Mouse (Mus musculus) liver, embryonic 12.5 days (tissue): ENCODE measurements around the gene Pbx1. TPM values are rescaled to one million over a fixed set of nuclear protein-coding genes. Genes with fewer than 3 reads are reported as not detected.

Experiments
- ATAC-seq: fragments of 200-750 bp; cut with Nextera tagmentation; 2 replicates; pipeline ENCODE4 v1.8.0; 2017; ENCODE audit warnings: moderate number of reproducible peaks, mild to moderate bottlenecking, moderate library complexity
- H3K27ac ChIP-seq: fragments of 300-500 bp; sonication (generic); 2 replicates; pipeline ENCODE4 v1.5.1; 2016; ENCODE audit warnings: mild to moderate bottlenecking
- H3K27me3 ChIP-seq: fragments of 300-500 bp; sonication (generic); replicated peaks from 2 replicates; pipeline ENCODE4 v1.6.1; 2016; ENCODE audit warnings: mild to moderate bottlenecking, moderate library complexity
- H3K36me3 ChIP-seq: fragments of 300-500 bp; sonication (generic); 2 replicates; pipeline ENCODE4 v1.6.1; 2016; ENCODE audit warnings: mild to moderate bottlenecking, moderate library complexity
- H3K4me1 ChIP-seq: fragments of 300-500 bp; sonication (generic); 2 replicates; pipeline ENCODE4 v1.6.1; 2016
- H3K4me2 ChIP-seq: fragments of 300-500 bp; sonication (generic); 2 replicates; pipeline ENCODE4 v1.6.1; 2016; ENCODE audit warnings: mild to moderate bottlenecking, moderate library complexity
- H3K4me3 ChIP-seq: fragments of 300-500 bp; sonication (generic); 2 replicates; pipeline ENCODE4 v1.5.1; 2016; ENCODE audit warnings: mild to moderate bottlenecking, moderate library complexity
- H3K9ac ChIP-seq: fragments of 300-500 bp; sonication (generic); 2 replicates; pipeline ENCODE4 v1.6.1; 2016; ENCODE audit warnings: mild to moderate bottlenecking, moderate library complexity
- H3K9me3 ChIP-seq: fragments of 300-500 bp; sonication (generic); replicated peaks from 2 replicates; pipeline ENCODE4 v1.6.1; 2016; ENCODE audit warnings: mild to moderate bottlenecking, moderate library complexity
- WGBS: fragments of 180-500 bp; shearing (Covaris S2); methylation state at CpG from one replicate; pipeline ENCODE4 v1.1.7; 2016; ENCODE audit not compliant: insufficient replicate concordance; 5-methylcytosine and 5-hydroxymethylcytosine counted together
- polyA plus RNA-seq: library from polyadenylated mRNA; unstranded; fragments of >200 nt; fragmentation: Nextera tagmentation; extraction: Ambion mirVana; gene quantifications from 2 replicates; pipeline ENCODE4 v1.2.1, GENCODE M21; 2016

Gene Pbx1
- polyA plus RNA-seq, 1 experiment from 2014 or later: 6.8 TPM

DNA sequence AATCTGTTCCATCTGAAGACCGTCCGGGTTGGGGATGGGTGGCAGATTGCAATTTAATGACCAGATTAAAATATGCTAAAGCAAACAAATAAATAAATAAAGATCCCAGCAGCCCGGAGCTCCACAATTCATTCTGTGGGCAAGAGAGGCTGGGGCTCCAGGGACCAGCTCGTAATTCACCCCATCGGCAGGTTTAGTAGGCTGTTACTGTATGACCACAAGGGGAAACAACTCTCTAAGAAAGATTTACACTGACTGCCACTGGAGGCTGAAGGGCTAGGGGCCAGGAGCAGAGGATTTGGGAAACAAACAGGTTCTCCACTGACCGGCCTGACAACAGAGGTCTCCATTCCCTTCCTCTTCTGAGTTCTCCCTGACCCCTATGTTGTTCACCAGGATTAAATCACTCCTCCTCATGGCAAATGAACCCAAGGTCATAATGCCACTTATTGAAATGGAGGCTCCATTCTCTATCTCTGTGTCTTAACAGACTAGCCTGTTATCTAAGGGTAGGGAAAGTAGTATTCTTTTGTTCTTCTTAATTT is 292.9 kb downstream of the Pbx1 start:
- no peak for ATAC-seq
- no peak overlapping the region for H3K4me3 ChIP-seq
- no peaks in the 10 kb centered on the region for H3K9me3 ChIP-seq
- no peaks in the 10 kb centered on the region for H3K27me3 ChIP-seq
- H3K27ac ChIP-seq: no peak overlapping the region
- H3K4me2 ChIP-seq: no peak overlapping the region
- no peak overlapping the region for H3K9ac ChIP-seq
- WGBS: 72% methylated on average over 6 of the region's 6 CpGs
- H3K36me3 ChIP-seq: no peaks in the 10 kb centered on the region
- no peaks in the 10 kb centered on the region; the same call in 1 of the 2 replicates for H3K4me1 ChIP-seq

- WGBS: 63% methylated on average over 4 of the region's 4 CpGs
- ATAC-seq: no peak
- H3K36me3 ChIP-seq: no peaks in the 10 kb centered on the region
Observed at GRCm38 (mm10) chr1:168138669-168139068, 293.4 kb downstream of the Pbx1 start.

GRCm38 (mm10) chr1:168137890-168138289 is 294.2 kb downstream of the Pbx1 start:
- no peak for ATAC-seq
- Histone ChIP-seq H3K4me3 (no peak overlapping the region), H3K9me3 (no peaks in the 10 kb centered on the region), H3K36me3 (no peaks in the 10 kb centered on the region), H3K27ac (no peak overlapping the region), H3K4me1 (no peaks in the 10 kb centered on the region; the same call in 1 of the 2 replicates), H3K27me3 (no peaks in the 10 kb centered on the region), H3K4me2 (no peak overlapping the region), H3K9ac (no peak overlapping the region)
- 65% methylated on average over 5 of the region's 5 CpGs for WGBS

More at GRCm38 (mm10) chr1:168138669-168139068, 293.4 kb downstream of the Pbx1 start:
- Histone ChIP-seq H3K27me3 (no peaks in the 10 kb centered on the region), H3K4me1 (no peaks in the 10 kb centered on the region; the same call in 1 of the 2 replicates), H3K4me3 (no peak overlapping the region), H3K9ac (no peak overlapping the region), H3K27ac (no peak overlapping the region), H3K9me3 (no peaks in the 10 kb centered on the region), H3K4me2 (no peak overlapping the region)

DNA sequence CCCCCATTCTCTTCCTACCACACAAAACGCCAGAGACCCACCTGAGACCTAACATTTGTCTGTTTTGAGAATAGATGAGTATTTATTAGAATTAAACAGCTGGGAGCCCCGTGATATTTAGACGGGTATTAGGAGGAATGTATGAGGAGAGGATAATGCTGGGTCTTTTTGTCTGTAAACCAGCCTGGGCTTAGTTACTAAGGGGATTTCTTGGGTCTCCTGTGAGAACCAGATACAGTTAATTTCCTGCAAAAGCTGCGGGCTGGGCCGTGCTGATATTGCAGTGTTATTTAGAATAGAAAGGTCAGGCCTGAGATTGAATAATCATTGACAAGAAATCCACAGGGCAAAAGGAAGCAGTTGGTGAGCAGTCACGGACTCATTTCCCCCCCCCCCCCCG is 296.5 kb downstream of the Pbx1 start:
- Histone ChIP-seq H3K9ac (no peak overlapping the region), H3K4me2 (no peak overlapping the region), H3K36me3 (no peaks in the 10 kb centered on the region), H3K9me3 (no peaks in the 10 kb centered on the region), H3K27ac (no peak overlapping the region), H3K27me3 (no peaks in the 10 kb centered on the region), H3K4me3 (no peak overlapping the region), H3K4me1 (no peaks in the 10 kb centered on the region; the same call in 1 of the 2 replicates)
- 53% methylated on average over 7 of the region's 7 CpGs for WGBS
- ATAC-seq: no peak

DNA sequence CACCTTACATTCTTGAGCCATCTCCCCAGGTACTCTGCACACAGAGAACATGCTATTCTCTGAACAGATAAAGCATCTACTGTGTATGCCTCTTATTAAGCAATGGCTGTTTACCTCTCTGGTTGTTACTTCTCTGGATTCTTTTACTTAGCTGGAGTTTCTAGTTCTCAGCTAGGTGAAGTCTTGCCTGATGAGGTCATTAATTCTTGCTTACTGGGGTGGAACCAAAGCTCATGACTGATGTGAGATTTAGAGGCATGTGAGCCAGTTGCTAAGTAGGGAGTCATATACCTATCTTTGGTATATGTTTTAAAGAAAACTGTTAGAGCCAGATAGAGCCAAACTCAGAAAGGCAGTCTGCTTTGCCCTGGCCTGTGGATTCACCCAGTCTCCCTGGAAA is 298.4 kb downstream of the Pbx1 start:
- Histone ChIP-seq H3K4me1 (no peaks in the 10 kb centered on the region; the same call in 1 of the 2 replicates), H3K9ac (no peak overlapping the region), H3K9me3 (no peaks in the 10 kb centered on the region), H3K4me2 (no peak overlapping the region), H3K36me3 (no peaks in the 10 kb centered on the region), H3K27me3 (no peaks in the 10 kb centered on the region), H3K4me3 (no peak overlapping the region), H3K27ac (no peak overlapping the region)
- ATAC-seq: no peak

- H3K4me2 ChIP-seq: no peak overlapping the region
- no peaks in the 10 kb centered on the region for H3K36me3 ChIP-seq
- no peaks in the 10 kb centered on the region for H3K9me3 ChIP-seq
- no peaks in the 10 kb centered on the region for H3K27me3 ChIP-seq
- ATAC-seq: no peak
- no peak overlapping the region for H3K27ac ChIP-seq
- no peak overlapping the region for H3K4me3 ChIP-seq
- no peak overlapping the region for H3K9ac ChIP-seq
- no peaks in the 10 kb centered on the region for H3K4me1 ChIP-seq
- 57% methylated on average over 4 of the region's 4 CpGs for WGBS
Observed at GRCm38 (mm10) chr1:168128004-168128403, 304.1 kb downstream of the Pbx1 start.

DNA sequence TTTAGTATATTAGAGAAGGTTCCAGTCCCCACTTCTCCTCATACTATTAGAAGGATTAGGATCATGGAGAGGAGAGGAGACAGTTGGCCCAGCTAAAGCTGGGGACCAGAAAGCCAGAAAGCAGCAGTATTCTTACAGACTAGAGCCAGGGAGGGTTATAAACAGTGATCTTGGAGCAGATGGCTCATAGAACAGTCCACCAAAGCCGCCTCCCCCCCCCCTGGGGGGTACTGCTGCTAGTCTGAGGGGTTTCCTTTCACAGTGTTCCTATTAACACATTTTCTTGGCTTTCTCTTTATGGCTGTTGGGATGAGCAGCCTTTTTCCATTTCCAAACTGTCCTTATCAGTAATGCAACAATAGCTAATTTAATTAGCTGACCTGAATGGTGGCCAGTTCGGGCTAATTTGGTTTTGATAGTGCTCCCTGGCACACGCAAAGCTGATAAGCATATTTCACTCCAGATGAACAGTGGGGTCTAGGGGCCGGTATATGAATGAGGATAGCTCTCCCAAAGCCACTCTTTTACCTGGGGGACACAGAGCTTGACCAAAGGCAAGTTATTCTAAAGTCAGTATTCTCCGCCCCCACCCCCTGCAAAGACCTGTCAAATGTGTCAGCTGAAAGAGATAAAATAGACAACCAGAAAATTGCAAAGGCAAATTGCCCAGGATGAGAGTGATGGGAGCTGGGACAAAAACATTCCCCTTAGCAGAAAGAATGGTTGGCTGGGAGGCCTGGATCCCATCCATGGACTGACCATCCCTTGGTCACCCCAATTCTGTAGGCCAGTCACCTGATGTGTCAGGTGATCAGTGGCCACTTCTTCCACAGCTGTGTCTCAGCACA is 307.2 kb downstream of the Pbx1 start:
- no peak overlapping the region for H3K4me2 ChIP-seq
- H3K27me3 ChIP-seq: no peaks in the 10 kb centered on the region
- no peak overlapping the region for H3K9ac ChIP-seq
- ATAC-seq: no peak
- no peak overlapping the region for H3K27ac ChIP-seq
- 45% methylated on average over 5 of the region's 5 CpGs for WGBS
- H3K36me3 ChIP-seq: no peaks in the 10 kb centered on the region
- no peaks in the 10 kb centered on the region for H3K9me3 ChIP-seq
- H3K4me1 ChIP-seq: no peaks in the 10 kb centered on the region
- H3K4me3 ChIP-seq: no peak overlapping the region

GRCm38 (mm10) chr1:168118077-168118476 is 314.0 kb downstream of the Pbx1 start:
- Histone ChIP-seq H3K9ac (no peak overlapping the region), H3K4me2 (no peak overlapping the region), H3K4me1 (no peaks in the 10 kb centered on the region), H3K36me3 (no peaks in the 10 kb centered on the region), H3K4me3 (no peak overlapping the region), H3K27me3 (no peaks in the 10 kb centered on the region), H3K9me3 (no peaks in the 10 kb centered on the region), H3K27ac (no peak overlapping the region)
- WGBS: 61% methylated on average over 5 of the region's 5 CpGs
- ATAC-seq: no peak

GRCm38 (mm10) chr1:168117367-168117766 is 314.7 kb downstream of the Pbx1 start:
- H3K4me3 ChIP-seq: no peak overlapping the region
- no peaks in the 10 kb centered on the region for H3K27me3 ChIP-seq
- 71% methylated on average over 4 of the region's 4 CpGs for whole genome bisulfite sequencing
- H3K4me2 ChIP-seq: no peak overlapping the region
- no peak overlapping the region for H3K27ac ChIP-seq
- no peaks in the 10 kb centered on the region for H3K4me1 ChIP-seq
- no peak for ATAC-seq
- no peaks in the 10 kb centered on the region for H3K36me3 ChIP-seq
- H3K9ac ChIP-seq: no peak overlapping the region
- H3K9me3 ChIP-seq: no peaks in the 10 kb centered on the region

DNA sequence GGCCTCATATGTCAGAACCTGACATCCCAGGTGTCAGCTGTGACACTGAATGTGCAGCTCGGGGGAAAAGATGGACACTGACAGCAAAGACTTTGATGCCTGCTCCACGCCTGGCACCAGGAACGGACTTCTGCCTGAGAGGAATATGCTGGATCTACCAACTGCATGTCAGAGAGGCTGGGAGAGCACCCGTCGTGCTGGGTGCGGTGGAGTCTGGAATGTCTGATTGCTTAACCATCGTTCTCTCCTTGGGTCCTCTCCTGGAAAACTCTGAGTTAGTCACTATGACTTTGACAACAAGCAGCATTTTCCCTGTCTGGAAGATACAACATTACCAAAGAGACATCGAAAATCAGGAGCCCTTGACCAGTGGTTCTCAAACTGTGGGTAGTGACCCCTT is 322.3 kb downstream of the Pbx1 start:
- no peaks in the 10 kb centered on the region for H3K9me3 ChIP-seq
- no peaks in the 10 kb centered on the region for H3K36me3 ChIP-seq
- 68% methylated on average over 8 of the region's 8 CpGs for WGBS
- no peak for ATAC-seq
- H3K4me3 ChIP-seq: no peak overlapping the region
- H3K27ac ChIP-seq: no peak overlapping the region
- H3K27me3 ChIP-seq: no peaks in the 10 kb centered on the region
- no peak overlapping the region for H3K9ac ChIP-seq
- H3K4me1 ChIP-seq: no peaks in the 10 kb centered on the region
- H3K4me2 ChIP-seq: no peak overlapping the region

DNA sequence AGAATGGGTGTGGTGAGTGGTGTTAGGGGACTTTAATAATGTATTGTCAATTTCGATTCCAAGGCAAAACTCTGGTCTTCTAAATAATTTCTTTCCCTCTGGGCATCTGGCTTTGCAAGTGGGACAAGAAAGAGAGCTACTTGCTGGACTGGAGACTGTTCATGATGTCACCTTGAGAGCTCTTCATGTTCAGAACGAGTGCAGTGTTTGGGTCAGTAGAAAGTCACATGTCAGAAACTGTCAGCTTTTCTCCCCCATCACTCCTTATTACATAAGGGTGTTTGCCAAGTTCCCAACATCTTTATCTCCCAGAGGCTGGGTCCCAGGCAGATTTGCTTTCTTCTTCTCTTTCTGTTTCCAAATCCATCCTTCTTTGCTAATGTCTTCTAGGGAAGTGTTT is 328.2 kb downstream of the Pbx1 start:
- 45% methylated on average over 2 of the region's 2 CpGs for WGBS
- no peak overlapping the region for H3K4me2 ChIP-seq
- H3K4me3 ChIP-seq: no peak overlapping the region
- no peak for ATAC-seq
- no peak overlapping the region for H3K9ac ChIP-seq
- no peaks in the 10 kb centered on the region for H3K4me1 ChIP-seq
- H3K27me3 ChIP-seq: no peaks in the 10 kb centered on the region
- H3K27ac ChIP-seq: no peak overlapping the region
- no peaks in the 10 kb centered on the region for H3K36me3 ChIP-seq
- no peaks in the 10 kb centered on the region for H3K9me3 ChIP-seq

GRCm38 (mm10) chr1:168101514-168101913 is 330.6 kb downstream of the Pbx1 start:
- no peak overlapping the region for H3K4me2 ChIP-seq
- no peaks in the 10 kb centered on the region for H3K4me1 ChIP-seq
- no peak overlapping the region for H3K4me3 ChIP-seq
- no peaks in the 10 kb centered on the region for H3K36me3 ChIP-seq
- no peak for ATAC-seq
- H3K27me3 ChIP-seq: no peaks in the 10 kb centered on the region
- H3K9me3 ChIP-seq: no peaks in the 10 kb centered on the region
- no peak overlapping the region for H3K27ac ChIP-seq
- WGBS: 52% methylated on average over 3 of the region's 3 CpGs
- no peak overlapping the region for H3K9ac ChIP-seq
